Mouse (Mus musculus) E14TG2a.4 (cell line): ENCODE measurements at regions not wholly inside any gene's neighbourhood (a gene's known extent, or its start where the extent isn't known, plus 50 kb on each side); places are given as distances from the start of the nearest gene placed in this dataset.

ENCODE experiments used
- H3K27me3 ChIP-seq: 2 replicates; pipeline ENCODE4 v1.6.1; 2014; ENCODE audit warnings: low read length, control low read depth; ENCODE audit not compliant: insufficient read depth
- H3K36me3 ChIP-seq: 2 replicates; pipeline ENCODE4 v1.6.1; 2014; ENCODE audit warnings: low read length, control low read depth; ENCODE audit not compliant: insufficient read depth
- H3K4me1 ChIP-seq: replicated peaks from 2 replicates; pipeline ENCODE4 v1.6.1; 2014; ENCODE audit warnings: low read depth, low read length, control low read depth
- H3K4me3 ChIP-seq: replicated peaks from 2 replicates; pipeline ENCODE4 v1.5.1; 2014; ENCODE audit warnings: mild to moderate bottlenecking, low read length
- H3K9me3 ChIP-seq: 2 replicates; pipeline ENCODE4 v1.6.1; 2014; ENCODE audit warnings: low read length, control low read depth
- CTCF ChIP-seq: conservative IDR thresholded peaks from 2 replicates; pipeline ENCODE4 v1.5.1; 2014; ENCODE audit warnings: low read length
- NANOG ChIP-seq: IDR thresholded peaks from 2 replicates; pipeline ENCODE4 v1.6.1; 2014; ENCODE audit warnings: borderline replicate concordance, low read length, mixed read lengths
- POU5F1 ChIP-seq: IDR thresholded peaks from 2 replicates; pipeline ENCODE4 v1.6.1; 2014; ENCODE audit warnings: low read length, borderline replicate concordance

DNA sequence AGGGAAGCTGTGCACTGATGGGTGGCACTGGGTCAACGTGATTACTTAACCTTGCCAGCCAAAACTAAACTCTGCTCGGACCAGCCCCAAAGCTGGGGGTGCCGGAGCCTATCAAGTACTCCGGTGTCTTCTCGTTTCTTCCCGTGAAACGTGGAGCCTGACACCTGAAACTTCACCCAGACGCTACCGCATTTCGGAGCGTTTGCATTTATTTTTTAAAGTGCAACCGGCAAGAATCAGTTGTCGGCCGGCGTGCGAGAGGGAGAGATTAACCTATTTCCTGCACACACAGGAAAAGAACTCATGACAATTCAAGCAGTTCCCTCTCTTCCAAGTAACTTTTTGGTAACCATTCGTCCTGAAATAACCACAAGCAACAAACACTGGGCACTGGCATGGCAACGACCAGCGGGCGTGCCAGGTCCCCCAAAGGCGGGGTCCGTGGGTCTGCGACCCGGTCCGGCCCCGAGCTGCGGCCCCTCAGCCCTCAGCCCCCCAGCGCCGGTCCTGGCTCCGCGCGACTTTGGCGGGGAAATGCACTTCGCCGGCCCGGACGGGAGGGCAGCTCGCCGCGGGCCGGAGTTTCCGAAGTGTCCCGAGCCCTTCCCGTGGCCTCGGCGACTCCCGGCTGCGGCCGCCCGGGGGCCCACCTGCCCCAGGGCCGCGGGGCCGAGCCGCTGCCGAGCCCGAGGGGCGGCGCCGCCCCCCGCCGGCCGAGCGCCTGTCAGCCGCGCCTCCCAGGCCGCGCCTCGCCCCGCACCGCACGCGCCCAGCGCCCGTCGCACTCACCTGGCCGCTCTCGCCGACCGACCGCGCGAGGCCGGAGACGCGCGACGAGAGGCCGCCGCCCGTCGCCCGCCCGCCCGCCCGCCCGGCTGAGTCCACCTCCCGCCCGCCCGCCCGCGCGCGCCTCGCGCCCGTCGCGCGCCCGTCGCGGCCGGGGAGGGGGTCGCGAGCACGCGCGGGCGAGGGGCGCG is 1861.7 kb upstream of the Lrrc6 start:
- no peak for TF ChIP-seq CTCF
- TF ChIP-seq NANOG: no peak
- TF ChIP-seq POU5F1: no peak
- H3K36me3 ChIP-seq: no peaks in the 10 kb centered on the region
- H3K4me1 ChIP-seq: peaks cover 24% of the 10 kb centered on the region
- H3K9me3 ChIP-seq: no peaks in the 10 kb centered on the region
- H3K4me3 ChIP-seq: peak overlapping the region; percentile 92
- H3K27me3 ChIP-seq: 0 out of 2 replicates have a peak, but pooled peaks cover 6% of the 10 kb centered on the region

DNA sequence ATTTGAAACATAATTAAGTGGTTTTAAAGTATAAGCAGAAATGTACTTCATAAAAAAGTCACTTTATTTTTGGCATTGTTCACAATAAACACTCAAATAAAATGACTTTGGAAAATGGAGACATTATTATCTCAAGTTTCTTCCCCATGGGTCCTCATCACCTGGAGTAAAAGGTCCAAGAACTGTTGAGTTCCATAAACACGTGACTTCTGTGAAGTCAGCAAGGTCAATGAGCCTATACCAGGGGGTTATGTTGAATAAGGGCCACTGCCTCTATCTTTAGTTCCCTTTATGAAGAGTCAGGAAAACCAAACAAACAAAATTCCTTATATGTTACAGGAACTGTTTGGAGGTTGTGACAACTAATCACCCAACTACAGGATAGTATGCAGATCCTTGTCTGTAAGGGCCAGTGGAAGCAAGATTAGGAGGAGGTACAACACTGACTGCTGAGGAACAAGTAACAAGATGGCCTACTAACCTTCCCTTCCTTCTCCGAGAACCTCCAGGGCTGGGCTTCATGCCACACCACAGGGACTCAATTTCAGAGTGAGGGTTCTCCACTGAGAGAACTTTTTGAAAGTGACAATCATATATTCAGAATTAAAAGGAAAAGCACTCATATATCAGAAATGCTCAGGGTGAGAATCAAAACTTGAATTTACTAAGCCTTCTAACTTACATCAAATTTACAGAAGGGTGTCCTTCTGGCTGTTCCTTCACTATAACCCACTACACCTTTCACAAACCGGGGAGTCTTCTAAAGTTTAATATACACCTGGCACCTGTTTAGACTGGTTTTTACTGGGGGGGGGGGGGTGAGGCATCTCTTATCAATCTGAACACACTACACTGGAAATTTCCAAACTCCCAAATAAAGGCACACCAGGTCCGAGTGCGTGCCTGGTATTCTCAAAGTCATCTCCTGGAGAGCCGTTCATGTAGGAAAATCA is 1860.5 kb upstream of the Lrrc6 start:
- no peaks in the 10 kb centered on the region for H3K36me3 ChIP-seq
- TF ChIP-seq CTCF (no peak), POU5F1 (no peak), NANOG (no peak)
- peak overlapping the region; percentile 92 for H3K4me3 ChIP-seq
- H3K4me1 ChIP-seq: peaks cover 24% of the 10 kb centered on the region
- H3K27me3 ChIP-seq: no peaks in the 10 kb centered on the region
- H3K9me3 ChIP-seq: no peaks in the 10 kb centered on the region

DNA sequence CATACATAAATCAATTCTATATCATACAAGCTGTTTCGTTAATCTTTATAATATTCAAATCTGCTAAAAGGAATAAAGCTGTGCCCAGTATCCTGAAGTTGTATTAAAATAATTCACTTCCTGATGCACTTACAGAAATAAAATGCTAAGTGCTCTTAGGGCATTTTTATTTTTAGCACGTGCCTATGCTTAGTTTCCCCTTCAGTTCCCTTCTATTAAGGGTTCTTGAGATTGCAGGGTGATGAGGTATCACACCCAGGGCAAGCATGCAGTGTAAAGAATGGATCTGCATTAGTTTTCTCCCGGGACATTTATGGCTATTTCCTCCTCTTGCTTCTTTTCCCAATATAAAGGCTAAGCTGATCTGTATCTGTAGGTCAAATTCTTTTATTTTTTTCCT is 1858.8 kb upstream of the Lrrc6 start:
- Histone ChIP-seq H3K9me3 (no peaks in the 10 kb centered on the region), H3K36me3 (no peaks in the 10 kb centered on the region), H3K27me3 (no peaks in the 10 kb centered on the region), H3K4me3 (no peak overlapping the region), H3K4me1 (peaks cover 24% of the 10 kb centered on the region)
- TF ChIP-seq NANOG (no peak), CTCF (no peak), POU5F1 (no peak)

DNA sequence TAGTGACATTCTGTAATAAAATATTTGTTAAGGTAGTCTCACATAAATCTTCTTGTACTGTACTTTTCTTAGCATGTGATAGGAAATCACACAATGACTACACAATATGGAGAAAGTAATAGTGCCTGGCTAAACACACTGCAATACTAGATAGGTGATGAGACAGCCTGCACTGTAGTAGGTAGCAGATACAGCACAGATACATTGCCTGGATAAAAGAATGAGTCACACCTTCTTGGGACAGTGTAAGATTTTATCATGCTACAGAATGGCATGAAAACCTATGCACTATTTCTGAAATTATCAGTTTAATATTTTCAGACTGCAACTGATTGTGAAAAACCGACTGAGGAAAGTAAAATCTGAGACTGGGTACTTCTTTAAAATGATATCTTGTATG is 1855.2 kb upstream of the Lrrc6 start:
- peaks cover 7% of the 10 kb centered on the region for H3K4me1 ChIP-seq
- H3K4me3 ChIP-seq: no peak overlapping the region
- no peak for TF ChIP-seq NANOG
- TF ChIP-seq POU5F1: no peak
- TF ChIP-seq CTCF: no peak
- no peaks in the 10 kb centered on the region for H3K27me3 ChIP-seq
- no peaks in the 10 kb centered on the region for H3K36me3 ChIP-seq
- H3K9me3 ChIP-seq: no peaks in the 10 kb centered on the region

DNA sequence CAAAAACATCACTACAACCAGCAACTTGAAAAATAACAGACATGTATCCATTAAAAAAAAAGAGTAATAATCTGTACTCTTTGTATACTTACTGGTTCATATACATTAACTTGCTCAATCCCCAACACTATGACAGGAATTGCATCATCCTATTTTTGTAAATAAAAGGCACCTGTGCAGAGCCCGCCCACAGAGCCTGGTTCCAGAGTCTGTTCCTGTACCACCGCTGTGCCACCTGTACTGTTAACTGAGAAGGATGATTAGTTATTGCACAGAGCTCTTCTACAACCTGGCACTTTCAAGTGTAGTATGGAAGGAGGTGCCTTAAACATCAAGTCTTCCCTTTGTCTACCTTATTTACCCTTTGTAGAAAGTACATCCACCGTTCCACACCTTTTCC is 1843.9 kb upstream of the Lrrc6 start:
- peaks cover 9% of the 10 kb centered on the region for H3K4me1 ChIP-seq
- TF ChIP-seq CTCF: no peak
- TF ChIP-seq NANOG: no peak
- TF ChIP-seq POU5F1: no peak
- H3K9me3 ChIP-seq: no peaks in the 10 kb centered on the region
- no peaks in the 10 kb centered on the region for H3K27me3 ChIP-seq
- H3K4me3 ChIP-seq: no peak overlapping the region
- H3K36me3 ChIP-seq: no peaks in the 10 kb centered on the region

DNA sequence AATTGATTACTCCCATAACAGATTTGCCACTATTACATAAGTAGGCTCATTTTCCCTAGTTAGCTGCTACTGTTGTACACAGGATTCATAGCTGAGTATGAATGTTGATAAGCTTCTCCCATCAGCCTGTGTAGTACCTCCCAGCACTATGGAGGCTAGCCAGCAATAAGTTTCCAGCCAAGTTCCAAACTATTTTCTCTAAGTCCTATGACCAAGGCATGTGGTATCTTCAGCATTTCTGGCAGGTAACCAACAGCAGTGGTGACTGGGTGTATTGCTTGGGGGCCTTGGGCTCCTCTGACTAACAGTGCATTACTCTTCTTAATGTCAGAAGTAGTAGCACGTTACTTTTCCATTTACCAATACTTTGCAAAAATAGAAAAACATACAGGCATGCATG is 1841.8 kb upstream of the Lrrc6 start:
- H3K4me1 ChIP-seq: peaks cover 9% of the 10 kb centered on the region
- H3K9me3 ChIP-seq: no peaks in the 10 kb centered on the region
- no peak overlapping the region for H3K4me3 ChIP-seq
- TF ChIP-seq CTCF (no peak), POU5F1 (no peak), NANOG (no peak)
- H3K36me3 ChIP-seq: no peaks in the 10 kb centered on the region
- no peaks in the 10 kb centered on the region for H3K27me3 ChIP-seq

DNA sequence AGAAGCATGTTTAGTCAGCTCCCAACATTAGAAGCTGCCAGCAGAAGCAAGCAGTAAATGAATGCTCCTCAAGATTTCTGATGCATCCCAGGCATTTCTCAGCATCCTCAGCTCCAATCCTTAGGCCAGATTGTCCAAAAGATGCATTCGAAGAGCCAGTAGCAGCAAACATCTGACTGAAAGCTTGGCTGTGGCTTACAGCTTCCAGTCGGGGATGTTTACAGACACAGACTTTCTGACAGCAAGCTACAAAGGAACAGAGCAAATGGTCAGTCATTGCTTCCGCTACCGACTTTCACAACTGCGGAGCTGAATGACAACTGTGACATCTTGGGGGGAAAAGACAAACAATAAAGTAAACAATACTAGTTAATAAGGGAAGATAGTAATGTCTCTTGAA is 1840.3 kb upstream of the Lrrc6 start:
- no peaks in the 10 kb centered on the region for H3K27me3 ChIP-seq
- H3K36me3 ChIP-seq: no peaks in the 10 kb centered on the region
- no peak overlapping the region for H3K4me3 ChIP-seq
- H3K4me1 ChIP-seq: peaks cover 9% of the 10 kb centered on the region
- H3K9me3 ChIP-seq: no peaks in the 10 kb centered on the region
- TF ChIP-seq POU5F1: no peak
- no peak for TF ChIP-seq NANOG
- TF ChIP-seq CTCF: no peak

DNA sequence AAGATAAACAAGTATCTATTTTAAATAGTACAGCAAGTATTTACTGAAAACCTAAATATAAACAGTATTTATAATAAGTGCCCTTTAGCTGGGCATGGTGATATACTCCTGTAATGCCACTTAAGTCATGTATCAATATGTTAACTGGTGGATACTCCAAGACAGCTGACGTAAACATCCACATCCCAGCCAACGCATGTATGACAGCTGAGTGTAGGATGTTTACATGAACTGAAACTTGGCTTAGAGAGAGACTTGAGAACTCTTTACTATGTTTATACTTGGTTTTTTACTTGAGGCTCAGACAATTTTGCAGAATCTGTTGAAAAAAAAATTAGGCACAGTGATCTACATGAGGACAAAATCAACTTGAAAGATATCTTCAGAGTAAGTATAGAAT is 1836.6 kb upstream of the Lrrc6 start:
- Histone ChIP-seq H3K36me3 (no peaks in the 10 kb centered on the region), H3K9me3 (no peaks in the 10 kb centered on the region), H3K4me3 (no peak overlapping the region), H3K27me3 (no peaks in the 10 kb centered on the region), H3K4me1 (peaks cover 9% of the 10 kb centered on the region)
- TF ChIP-seq POU5F1: no peak
